Mouse (Mus musculus) neutrophil, adult 5-6 weeks (primary cell): ENCODE results near the gene Lnpep. TPM values are rescaled to one million over a fixed set of nuclear protein-coding genes. Genes with fewer than 3 reads are reported as not detected.
A peak's percentile ranks its signal among the peaks of the same experiment; 100 is the strongest.
"Not testable (repeated sequence)": the region's sequence is repeated elsewhere in the genome, so short reads cannot be mapped to it uniquely, and the experiment has no call there.

Experiments used
- ATAC-seq: fragments of 151-379, 151-347 bp; 2 replicates; pipeline ENCODE4 v1.8.0; 2017; ENCODE audit warnings: mild to moderate bottlenecking, moderate TSS enrichment; ENCODE audit not compliant: insufficient number of reproducible peaks, poor library complexity, low FRiP score, severe bottlenecking; ENCODE audit errors: extremely low read depth
- total RNA-seq: library from RNA; stranded (forward); fragments of 200-1000 nt; gene quantifications from 2 replicates; pipeline ENCODE4 v1.2.3, GENCODE M21; 2017

Gene Lnpep
- total RNA-seq, 1 experiment from 2014 or later = 143 TPM

DNA sequence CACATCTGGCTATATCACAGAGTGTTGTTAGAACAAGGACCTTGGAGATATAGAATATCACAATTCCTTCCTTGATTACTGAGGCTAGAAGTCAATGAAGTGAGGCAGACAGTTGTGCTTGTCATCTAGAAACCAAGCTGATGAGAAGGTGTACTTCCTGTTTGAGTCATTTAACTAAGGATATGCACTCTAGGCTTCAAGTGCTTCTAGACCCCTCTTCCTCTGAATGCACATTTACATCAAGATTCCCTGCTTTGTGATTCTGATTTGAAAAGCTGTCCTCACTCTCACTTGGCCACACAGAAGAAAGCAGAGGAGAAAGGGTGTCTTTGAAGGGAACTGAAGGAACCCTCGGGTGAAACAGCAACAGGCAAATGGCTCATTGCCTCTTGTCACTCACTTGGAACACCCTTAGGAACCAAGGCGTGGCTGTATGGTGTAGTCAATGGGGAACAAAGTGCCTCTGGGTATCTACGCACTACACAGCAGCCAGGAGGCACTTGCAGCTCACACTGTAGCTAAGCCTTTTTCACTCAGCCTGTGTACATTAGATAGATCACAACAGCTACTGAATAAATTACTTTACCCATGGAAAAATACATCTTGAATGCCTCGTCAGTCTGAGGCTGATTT is 108.3 kb downstream of the Lnpep start:
- peak; percentile 39; the same call in 1 of the 2 replicates for ATAC-seq

DNA sequence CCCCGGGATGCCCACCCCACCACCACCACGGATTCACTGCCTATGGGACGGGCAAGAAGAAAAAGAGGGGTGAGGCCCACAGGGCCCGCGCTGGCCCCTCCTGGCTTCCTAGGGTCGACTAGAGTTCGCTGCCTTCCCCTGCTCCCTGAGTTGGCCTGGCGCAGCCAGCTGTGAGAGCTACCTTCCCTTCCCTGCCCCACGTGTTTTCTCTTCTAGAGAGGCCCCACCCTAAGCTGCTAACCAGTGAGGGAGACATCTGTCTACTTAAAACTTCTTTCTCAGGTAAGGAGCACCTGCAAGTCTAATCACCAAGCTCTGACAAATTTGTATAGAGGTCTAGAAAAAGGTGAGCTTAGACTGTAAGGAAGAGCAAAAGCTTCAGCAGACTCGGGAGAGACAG is 118.2 kb downstream of the Lnpep start:
- no peak for ATAC-seq

DNA sequence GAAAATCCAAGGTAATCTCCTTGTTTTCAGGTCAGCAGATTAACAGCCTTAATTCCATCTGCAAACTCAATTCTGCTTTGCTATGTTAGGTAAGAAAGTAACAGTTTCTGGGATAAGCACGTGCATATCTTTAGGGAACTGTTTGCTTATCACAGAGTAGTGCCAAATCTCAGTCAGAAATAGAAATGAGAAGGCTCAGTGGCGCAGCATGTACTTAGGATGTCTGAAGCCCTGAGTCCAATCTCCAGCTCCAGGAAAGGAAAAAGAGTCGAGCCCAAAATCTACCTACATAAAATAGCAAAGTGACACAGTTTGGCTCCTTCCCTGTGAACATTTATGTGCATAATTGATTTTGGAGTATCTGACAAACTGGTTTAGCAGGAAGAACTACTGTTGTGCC is 125.6 kb downstream of the Lnpep start:
- ATAC-seq = no peak

DNA sequence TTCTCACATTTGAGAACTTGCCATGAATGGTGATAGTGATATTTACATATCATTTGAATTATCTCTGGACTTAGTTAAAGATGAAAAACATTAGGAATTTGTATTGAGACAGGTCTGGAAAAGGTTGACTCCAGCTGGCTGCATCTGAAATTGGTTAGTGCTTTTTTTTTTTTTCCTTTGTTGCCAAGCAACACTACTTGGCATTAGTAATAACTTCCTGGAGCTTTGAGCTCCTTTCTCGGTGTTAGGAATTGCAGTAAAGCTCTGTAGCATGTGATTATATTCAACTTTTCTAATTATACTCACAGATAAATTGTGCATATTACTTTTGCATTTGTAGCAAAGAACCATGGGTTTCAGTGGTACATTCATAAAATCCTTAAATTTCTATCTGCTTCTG is 126.0 kb downstream of the Lnpep start:
- ATAC-seq = no peak

DNA sequence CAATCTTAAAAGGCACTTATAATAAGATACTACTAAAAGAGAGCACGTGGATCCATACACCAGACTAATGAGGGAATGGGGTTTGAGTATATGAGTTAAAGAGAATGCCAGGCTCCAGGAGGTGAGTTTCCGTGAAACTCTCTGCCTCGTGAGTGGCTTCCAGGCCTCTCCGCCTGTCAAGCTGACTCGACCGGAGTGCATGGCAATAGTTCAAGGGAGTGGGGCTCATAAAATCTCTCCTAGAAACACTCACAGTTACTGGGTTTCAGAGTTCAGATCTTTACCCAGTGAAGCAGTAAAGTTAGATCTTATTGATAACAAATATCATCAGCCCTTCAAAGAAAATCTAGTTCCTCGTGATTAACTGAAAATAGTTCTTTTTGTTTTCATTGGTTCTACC is 128.1 kb downstream of the Lnpep start:
- ATAC-seq = no peak

DNA sequence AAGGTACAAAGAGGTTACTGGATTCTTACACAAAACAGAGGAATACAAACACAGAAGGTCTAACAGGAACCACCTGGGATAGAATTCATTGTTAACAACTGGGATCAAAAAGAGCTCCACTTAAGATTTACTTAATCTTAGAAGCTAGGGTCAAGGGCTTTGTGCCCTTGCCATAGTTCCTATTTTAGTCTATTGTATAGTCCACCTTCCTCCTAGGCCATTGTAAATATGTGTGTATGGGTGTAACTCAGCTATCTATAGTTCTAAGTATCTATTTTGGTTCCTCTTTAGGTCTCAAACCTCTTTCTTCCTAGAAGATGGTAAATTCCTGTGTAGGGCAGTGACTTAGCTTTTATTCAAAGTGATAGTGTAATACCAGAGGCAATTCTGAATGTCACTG is 128.6 kb downstream of the Lnpep start:
- not testable (repeated sequence) for ATAC-seq

DNA sequence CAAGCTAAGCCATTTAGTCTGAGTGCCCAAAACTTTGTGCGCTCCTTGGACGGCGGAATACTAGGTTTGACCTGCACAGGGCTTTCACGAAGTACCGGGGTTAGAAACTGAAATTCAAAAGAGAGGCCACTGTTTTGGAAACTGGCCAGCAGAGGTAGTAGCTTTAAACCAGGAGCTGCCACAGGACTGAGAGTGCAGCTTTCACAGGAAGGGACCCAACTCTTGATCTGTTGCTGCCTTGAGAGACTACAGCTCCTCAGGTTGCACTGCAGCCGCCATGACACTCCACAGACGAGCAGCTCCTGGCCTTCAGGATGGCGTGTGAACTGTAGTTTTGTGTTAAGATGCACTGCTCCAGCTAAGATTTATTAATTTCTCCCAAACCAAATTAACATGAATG is 132.7 kb downstream of the Lnpep start:
- ATAC-seq = no peak

DNA sequence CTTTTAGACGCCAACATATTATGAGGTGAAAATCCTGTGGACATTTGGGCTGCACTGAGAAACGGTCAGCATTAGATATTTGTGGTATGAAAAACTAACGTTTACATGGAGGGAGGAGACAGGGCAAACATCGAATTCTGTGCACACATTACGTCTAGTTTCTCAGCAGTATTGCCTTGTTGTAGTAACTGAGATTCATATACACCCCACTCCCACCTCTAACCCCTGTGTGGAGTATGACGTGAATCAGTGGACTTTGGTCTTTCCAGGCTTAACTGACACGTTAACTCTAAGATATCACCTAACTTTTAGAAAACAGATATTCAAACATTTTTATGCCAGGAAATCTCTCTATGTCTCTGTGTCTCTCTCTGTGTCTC is 133.2 kb downstream of the Lnpep start:
- no peak for ATAC-seq

DNA sequence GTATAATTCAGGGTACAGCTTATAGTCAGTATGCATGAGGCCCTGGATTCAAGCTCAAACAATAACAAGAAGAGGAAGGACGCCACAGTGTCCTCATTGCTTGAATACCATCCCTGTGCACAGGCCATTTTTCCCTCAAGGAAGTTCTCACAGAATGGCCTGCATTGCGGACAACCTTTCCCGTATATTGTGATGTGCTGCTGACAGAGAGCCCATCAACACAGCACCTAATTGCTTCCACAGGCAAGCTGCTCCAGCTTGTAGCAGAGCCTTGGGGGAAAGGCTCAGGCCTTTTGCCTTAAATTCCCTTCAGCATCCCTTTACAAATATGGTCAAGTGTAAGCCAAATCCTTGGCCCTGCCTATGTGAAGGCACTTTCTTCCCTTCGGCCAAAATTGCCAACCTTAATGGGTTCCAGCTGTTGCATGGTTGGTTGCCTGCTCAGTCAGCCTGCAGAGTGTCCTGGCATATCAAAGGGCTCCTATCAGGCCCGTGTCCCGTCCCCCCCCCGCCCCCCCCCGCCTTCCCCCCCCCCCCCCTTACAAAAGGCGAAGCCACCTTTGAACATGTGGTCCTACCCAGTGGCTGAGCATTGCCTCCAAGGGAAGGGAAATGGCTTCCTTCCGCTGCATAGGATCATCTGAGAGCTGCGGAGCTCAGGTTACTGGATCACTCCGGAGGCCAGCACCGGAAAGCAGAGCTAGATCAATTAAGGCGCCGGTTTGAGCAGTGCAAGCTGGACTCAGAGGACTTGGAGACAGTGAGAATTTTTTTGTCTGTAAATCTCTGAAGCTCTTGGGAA is 133.8 kb downstream of the Lnpep start:
- no peak for ATAC-seq

DNA sequence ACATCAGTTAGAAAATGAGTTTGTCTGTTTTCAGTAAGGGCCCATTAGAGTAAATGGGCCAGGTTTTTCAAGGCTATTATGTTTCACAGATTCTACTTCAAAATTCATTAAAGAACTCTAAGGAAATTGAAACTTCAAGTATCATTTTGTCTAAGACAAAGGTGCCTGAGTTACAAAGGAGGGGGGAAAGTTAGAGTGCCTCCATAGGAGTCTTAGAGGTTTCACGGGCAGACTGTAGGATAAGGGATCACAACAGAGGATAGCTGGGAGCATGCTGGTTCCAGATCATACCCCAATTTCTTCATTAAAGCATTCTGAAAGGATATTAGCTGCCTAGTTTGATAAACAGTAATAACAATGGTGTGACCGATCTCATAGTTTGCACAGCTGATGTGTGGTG is 139.1 kb downstream of the Lnpep start:
- no peak for ATAC-seq

Other genes with a start within 250 kb of the Lnpep start
- gene Lix1, start 222.4 kb downstream of the Lnpep start, total RNA-seq = not detected in 2 replicates
- not detected in 2 replicates for gene Vmn2r90, start 78.7 kb upstream of the Lnpep start, total RNA-seq
- gene Spaca6, start 202.1 kb upstream of the Lnpep start, total RNA-seq = 4.0 TPM in 1 of 2 replicates, not detected in the other
- not detected in 2 replicates for gene Has1, start 230.2 kb upstream of the Lnpep start, total RNA-seq